Mouse (Mus musculus): ENCODE data around the gene Emc6. TPM values are rescaled to one million over a fixed set of nuclear protein-coding genes. Genes with fewer than 3 reads are reported as not detected.

Gene Emc6
- polyA plus RNA-seq (2015; fragmentation: Nextera tagmentation; extraction: Ambion mirVana), result 133 and 136 TPM in 2 replicates

GRCm38 (mm10) chr11:73176608-73177508 lies at the start of gene Emc6, which contains the start of gene Tax1bp3:
Gene Emc6 (minus strand): TSS chr11:73177037.
Gene Tax1bp3 (plus strand): TSS chr11:73177083.
- H3K4me1 ChIP-seq, result peaks cover 32% of the 10 kb centered on the region
- WGBS, result under 1% methylated on average over 81 of the region's 81 CpGs
- peak within 1 kb of the TSS; percentile 79 for H3K27ac ChIP-seq
- H3K36me3 ChIP-seq (ENCODE audit: poor library complexity, severe bottlenecking), result peaks cover 31% of the 10 kb centered on the region
- peak; percentile 98 for ATAC-seq
- peak within 1 kb of the TSS; percentile 90 for H3K9ac ChIP-seq
- H3K4me2 ChIP-seq, result peak within 1 kb of the TSS; percentile 84
- H3K9me3 ChIP-seq (replicated peaks), result no peaks in the 10 kb centered on the region
- no peaks in the 10 kb centered on the region for H3K27me3 ChIP-seq
- H3K4me3 ChIP-seq, result peak within 1 kb of the TSS; percentile 91

GRCm38 (mm10) chr11:73225856-73226255 lies 49.0 kb upstream of the Emc6 start:
- H3K4me2 ChIP-seq, result no peak overlapping the region
- H3K9ac ChIP-seq, result no peak overlapping the region
- no peaks in the 10 kb centered on the region for H3K27me3 ChIP-seq
- no peak overlapping the region for H3K4me3 ChIP-seq
- no peak overlapping the region for H3K27ac ChIP-seq
- ATAC-seq, result no peak
- H3K4me1 ChIP-seq, result no peaks in the 10 kb centered on the region
- WGBS, result 90% methylated on average over 6 of the region's 6 CpGs
- peaks cover 3% of the 10 kb centered on the region; the same call in 1 of the 2 replicates for H3K9me3 ChIP-seq (replicated peaks)
- H3K36me3 ChIP-seq (ENCODE audit: poor library complexity, severe bottlenecking), result no peaks in the 10 kb centered on the region

GRCm38 (mm10) chr11:73223966-73224365 lies 47.1 kb upstream of the Emc6 start:
- WGBS, result 73% methylated on average over 2 of the region's 2 CpGs
- ATAC-seq, result no peak
- Histone ChIP-seq H3K4me1 (no peaks in the 10 kb centered on the region), H3K4me3 (no peak overlapping the region), H3K36me3 (ENCODE audit: poor library complexity, severe bottlenecking) (no peaks in the 10 kb centered on the region), H3K9me3 (replicated peaks) (peaks cover 2% of the 10 kb centered on the region; the same call in 1 of the 2 replicates), H3K27ac (no peak overlapping the region), H3K9ac (no peak overlapping the region), H3K4me2 (no peak overlapping the region), H3K27me3 (no peaks in the 10 kb centered on the region)

- 53% methylated on average over 5 of the region's 5 CpGs for WGBS
- H3K36me3 ChIP-seq (ENCODE audit: poor library complexity, severe bottlenecking), result no peaks in the 10 kb centered on the region
- H3K4me2 ChIP-seq, result no peak overlapping the region
- H3K27me3 ChIP-seq, result no peaks in the 10 kb centered on the region
- no peaks in the 10 kb centered on the region for H3K9me3 ChIP-seq (replicated peaks)
- no peaks in the 10 kb centered on the region for H3K4me1 ChIP-seq
- no peak for ATAC-seq
- H3K27ac ChIP-seq, result no peak overlapping the region
- H3K4me3 ChIP-seq, result no peak overlapping the region
- no peak overlapping the region for H3K9ac ChIP-seq
These were observed 46.0 kb upstream of the Emc6 start for GRCm38 (mm10) chr11:73222846-73223245.

GRCm38 (mm10) chr11:73220651-73221050 lies 43.8 kb upstream of the Emc6 start:
- Histone ChIP-seq H3K4me2 (no peak overlapping the region), H3K4me3 (no peak overlapping the region), H3K9ac (no peak overlapping the region), H3K27ac (no peak overlapping the region), H3K9me3 (replicated peaks) (no peaks in the 10 kb centered on the region), H3K4me1 (no peaks in the 10 kb centered on the region), H3K36me3 (ENCODE audit: poor library complexity, severe bottlenecking) (no peaks in the 10 kb centered on the region), H3K27me3 (no peaks in the 10 kb centered on the region)
- no peak for ATAC-seq
- WGBS, result 93% methylated on average over 1 of the region's 1 CpGs

GRCm38 (mm10) chr11:73219671-73220070 lies 42.8 kb upstream of the Emc6 start:
- Histone ChIP-seq H3K27ac (no peak overlapping the region), H3K9ac (no peak overlapping the region), H3K4me2 (no peak overlapping the region), H3K9me3 (replicated peaks) (no peaks in the 10 kb centered on the region), H3K27me3 (no peaks in the 10 kb centered on the region), H3K36me3 (ENCODE audit: poor library complexity, severe bottlenecking) (no peaks in the 10 kb centered on the region), H3K4me1 (no peaks in the 10 kb centered on the region), H3K4me3 (no peak overlapping the region)
- no peak for ATAC-seq
- WGBS, result 64% methylated on average over 2 of the region's 2 CpGs

- H3K27me3 ChIP-seq, result no peaks in the 10 kb centered on the region
- no peaks in the 10 kb centered on the region for H3K36me3 ChIP-seq (ENCODE audit: poor library complexity, severe bottlenecking)
- WGBS, result 78% methylated on average over 3 of the region's 3 CpGs
- H3K27ac ChIP-seq, result no peak overlapping the region
- no peaks in the 10 kb centered on the region for H3K4me1 ChIP-seq
- H3K4me2 ChIP-seq, result no peak overlapping the region
- no peak for ATAC-seq
- H3K4me3 ChIP-seq, result no peak overlapping the region
- H3K9ac ChIP-seq, result no peak overlapping the region
- H3K9me3 ChIP-seq (replicated peaks), result no peaks in the 10 kb centered on the region
These were observed 37.1 kb upstream of the Emc6 start for GRCm38 (mm10) chr11:73213956-73214355.

- no peaks in the 10 kb centered on the region for H3K9me3 ChIP-seq (replicated peaks)
- H3K27me3 ChIP-seq, result no peaks in the 10 kb centered on the region
- 89% methylated on average over 2 of the region's 2 CpGs for WGBS
- no peaks in the 10 kb centered on the region for H3K36me3 ChIP-seq (ENCODE audit: poor library complexity, severe bottlenecking)
- no peak overlapping the region for H3K9ac ChIP-seq
- no peaks in the 10 kb centered on the region for H3K4me1 ChIP-seq
- H3K4me2 ChIP-seq, result no peak overlapping the region
- no peak for ATAC-seq
- H3K4me3 ChIP-seq, result no peak overlapping the region
- H3K27ac ChIP-seq, result no peak overlapping the region
These were observed 30.8 kb upstream of the Emc6 start for GRCm38 (mm10) chr11:73207621-73208020.

GRCm38 (mm10) chr11:73205194-73205593 lies 28.4 kb upstream of the Emc6 start:
- H3K4me3 ChIP-seq, result no peak overlapping the region
- 85% methylated on average over 7 of the region's 7 CpGs for WGBS

GRCm38 (mm10) chr11:73203895-73204294 lies 27.1 kb upstream of the Emc6 start:
- no peak overlapping the region for H3K9ac ChIP-seq
- H3K36me3 ChIP-seq (ENCODE audit: poor library complexity, severe bottlenecking), result no peaks in the 10 kb centered on the region
- H3K4me1 ChIP-seq, result peaks cover 6% of the 10 kb centered on the region
- H3K4me3 ChIP-seq, result no peak overlapping the region
- no peak overlapping the region for H3K27ac ChIP-seq
- H3K4me2 ChIP-seq, result no peak overlapping the region
- ATAC-seq, result no peak
- no peaks in the 10 kb centered on the region for H3K9me3 ChIP-seq (replicated peaks)
- WGBS, result 88% methylated on average over 8 of the region's 8 CpGs
- no peaks in the 10 kb centered on the region for H3K27me3 ChIP-seq

More at GRCm38 (mm10) chr11:73205194-73205593, 28.4 kb upstream of the Emc6 start:
- H3K4me1 ChIP-seq, result no peaks in the 10 kb centered on the region
- H3K9ac ChIP-seq, result no peak overlapping the region
- no peak overlapping the region for H3K4me2 ChIP-seq
- no peaks in the 10 kb centered on the region for H3K36me3 ChIP-seq (ENCODE audit: poor library complexity, severe bottlenecking)
- no peaks in the 10 kb centered on the region for H3K27me3 ChIP-seq
- no peak for ATAC-seq
- no peak overlapping the region for H3K27ac ChIP-seq
- H3K9me3 ChIP-seq (replicated peaks), result no peaks in the 10 kb centered on the region

GRCm38 (mm10) chr11:73201597-73201996 lies 24.8 kb upstream of the Emc6 start:
- Histone ChIP-seq H3K4me1 (peaks cover 21% of the 10 kb centered on the region), H3K9ac (no peak overlapping the region), H3K4me3 (no peak overlapping the region), H3K27me3 (no peaks in the 10 kb centered on the region), H3K27ac (no peak overlapping the region), H3K36me3 (ENCODE audit: poor library complexity, severe bottlenecking) (no peaks in the 10 kb centered on the region), H3K9me3 (replicated peaks) (no peaks in the 10 kb centered on the region), H3K4me2 (no peak overlapping the region)
- WGBS, result 37% methylated on average over 4 of the region's 4 CpGs
- no peak for ATAC-seq

GRCm38 (mm10) chr11:73201021-73201420 lies 24.2 kb upstream of the Emc6 start:
- peaks cover 21% of the 10 kb centered on the region for H3K4me1 ChIP-seq
- no peak overlapping the region for H3K9ac ChIP-seq
- H3K36me3 ChIP-seq (ENCODE audit: poor library complexity, severe bottlenecking), result no peaks in the 10 kb centered on the region
- no peaks in the 10 kb centered on the region for H3K27me3 ChIP-seq
- 68% methylated on average over 2 of the region's 2 CpGs for WGBS
- H3K4me2 ChIP-seq, result no peak overlapping the region
- no peaks in the 10 kb centered on the region for H3K9me3 ChIP-seq (replicated peaks)
- H3K27ac ChIP-seq, result no peak overlapping the region
- H3K4me3 ChIP-seq, result no peak overlapping the region
- ATAC-seq, result no peak

All from forebrain, embryonic 13.5 days (tissue).